7 mouse cellular contexts compared by ENCODE assay signal in the genomic region with DNA sequence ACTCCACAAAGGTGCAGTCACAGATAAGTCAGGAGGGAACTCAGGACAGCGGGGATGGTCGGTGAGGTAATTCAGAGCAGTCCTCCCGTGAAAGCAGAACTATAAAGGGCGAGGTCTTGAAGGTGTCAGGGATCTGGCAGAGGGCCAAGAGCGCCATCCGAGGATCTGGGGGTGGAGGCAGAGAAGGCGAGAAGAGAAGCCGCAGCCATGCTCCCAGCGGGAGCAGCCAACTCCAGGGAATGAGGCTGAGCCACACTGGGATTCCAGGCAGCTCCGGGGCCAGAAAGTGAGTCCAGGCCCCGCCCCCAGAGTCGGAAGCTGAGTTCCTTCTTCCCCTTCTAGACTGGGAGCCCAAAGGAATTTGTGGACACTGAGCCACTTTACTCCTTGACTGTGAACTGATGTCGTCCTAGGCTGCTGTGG. TPM values are rescaled to one million over a fixed set of nuclear protein-coding genes. Genes with fewer than 3 reads are reported as not detected.
A peak's percentile ranks its signal among the peaks of the same experiment; 100 is the strongest.
DNase-seq lines count a peak whose midpoint lies in the region; ATAC-seq and TF ChIP-seq lines count a peak whose summit lies in the region.

No protein-coding gene starts in this region.

- H3K4me1 ChIP-seq in brown adipose tissue, adult 24 weeks (ENCODE audit: control insufficient read depth, insufficient read depth, insufficient read length, low read length): peaks cover 6% of the 10 kb centered on the region; the same call in 1 of the 2 replicates
- H3K4me1 ChIP-seq in heart, embryonic 10.5 days: peaks cover 37% of the 10 kb centered on the region
- peaks cover 11% of the 10 kb centered on the region for H3K4me1 ChIP-seq in kidney, embryonic 14.5 days (ENCODE audit: control insufficient read depth, insufficient read depth, low read length)
- no peaks in the 10 kb centered on the region for H3K4me1 ChIP-seq in lung, postnatal 0 days (ENCODE audit: insufficient read depth, low read depth, low read length)
- H3K4me1 ChIP-seq in stomach, embryonic 14.5 days (ENCODE audit: control insufficient read depth, insufficient read depth, low read length): peaks cover 3% of the 10 kb centered on the region; the same call in 1 of the 2 replicates

- TF ChIP-seq CTCF in lung, postnatal 0 days (IDR thresholded peaks at IDR 0.05): no peak

- peak overlapping the region; percentile 30 for H3K4me2 ChIP-seq in kidney, embryonic 14.5 days (replicated peaks; ENCODE audit: low read depth, low read length)
- H3K4me2 ChIP-seq in lung, postnatal 0 days (replicated peaks; ENCODE audit: low read depth, low read length): peak overlapping the region; percentile 49
- H3K4me2 ChIP-seq in stomach, embryonic 14.5 days (replicated peaks; ENCODE audit: low read depth, low read length): peak overlapping the region; percentile 27; the same call in 1 of the 2 replicates

- H3K9ac ChIP-seq in kidney, embryonic 14.5 days (ENCODE audit: low read depth, low read length): peak overlapping the region; percentile 15; the same call in 1 of the 2 replicates
- H3K9ac ChIP-seq in lung, postnatal 0 days (replicated peaks; ENCODE audit: low read depth): no peak overlapping the region
- H3K9ac ChIP-seq in stomach, embryonic 14.5 days (replicated peaks; ENCODE audit: low read depth, low read length): no peak overlapping the region

- WGBS in heart, embryonic 10.5 days: 3% methylated on average over 13 of the region's 13 CpGs
- 5% methylated on average over 13 of the region's 13 CpGs for whole genome bisulfite sequencing in kidney, embryonic 14.5 days
- 1% methylated on average over 13 of the region's 13 CpGs for WGBS in lung, postnatal 0 days
- WGBS in stomach, embryonic 14.5 days: 3% methylated on average over 13 of the region's 13 CpGs

- peak; percentile 96 for DNase-seq in R1 (ENCODE audit: low read depth, low spot score)
- peak; percentile 84 for DNase-seq in heart, embryonic 10.5 days (ENCODE audit: low spot score)
- DNase-seq in lung, postnatal 0 days (ENCODE audit: low spot score): peak; percentile 63
- no peak for DNase-seq in adipocyte (ENCODE audit: low spot score)

- TF ChIP-seq EP300 in lung, postnatal 0 days (IDR thresholded peaks at IDR 0.05): no peak

- no peaks in the 10 kb centered on the region for H3K9me3 ChIP-seq in heart, embryonic 10.5 days
- H3K9me3 ChIP-seq in kidney, embryonic 14.5 days (ENCODE audit: control insufficient read depth, low read length): no peaks in the 10 kb centered on the region
- H3K9me3 ChIP-seq in lung, postnatal 0 days (ENCODE audit: low read length): no peaks in the 10 kb centered on the region
- no peaks in the 10 kb centered on the region for H3K9me3 ChIP-seq in stomach, embryonic 14.5 days (ENCODE audit: control insufficient read depth, low read depth, low read length)

- peak; percentile 74 for ATAC-seq in kidney, embryonic 14.5 days (ENCODE audit: low FRiP score, low TSS enrichment)
- peak; percentile 48 for ATAC-seq in lung, postnatal 0 days
- peak; percentile 69 for ATAC-seq in stomach, embryonic 14.5 days (ENCODE audit: insufficient number of reproducible peaks, insufficient read depth, low FRiP score, low read depth)

- no peak overlapping the region for H3K27ac ChIP-seq in brown adipose tissue, adult 24 weeks (replicated peaks; ENCODE audit: low read depth, low read length)
- peak overlapping the region; percentile 67 for H3K27ac ChIP-seq in heart, embryonic 10.5 days
- H3K27ac ChIP-seq in kidney, embryonic 14.5 days (ENCODE audit: low read depth, low read length): no peak overlapping the region
- no peak overlapping the region for H3K27ac ChIP-seq in lung, postnatal 0 days (ENCODE audit: low read length)
- no peak overlapping the region for H3K27ac ChIP-seq in stomach, embryonic 14.5 days (ENCODE audit: low read length)

- H3K4me3 ChIP-seq in brown adipose tissue, adult 24 weeks (ENCODE audit: insufficient read depth, low read depth, low read length): peak overlapping the region; percentile 56
- H3K4me3 ChIP-seq in heart, embryonic 10.5 days: peak overlapping the region; percentile 48
- peak overlapping the region; percentile 5; the same call in 1 of the 2 replicates for H3K4me3 ChIP-seq in kidney, embryonic 14.5 days (ENCODE audit: low read length)
- no peak overlapping the region for H3K4me3 ChIP-seq in lung, postnatal 0 days (ENCODE audit: low read depth, low read length)
- 0 out of 2 replicates have a peak overlapping the region, but pooled peaks have one; percentile 7 for H3K4me3 ChIP-seq in stomach, embryonic 14.5 days (ENCODE audit: low read depth, low read length)

- H3K36me3 ChIP-seq in heart, embryonic 10.5 days: no peaks in the 10 kb centered on the region
- no peaks in the 10 kb centered on the region for H3K36me3 ChIP-seq in kidney, embryonic 14.5 days (ENCODE audit: control insufficient read depth, insufficient read depth, low read length)
- H3K36me3 ChIP-seq in lung, postnatal 0 days (ENCODE audit: insufficient read depth, low read length): no peaks in the 10 kb centered on the region
- H3K36me3 ChIP-seq in stomach, embryonic 14.5 days (ENCODE audit: control insufficient read depth, insufficient read depth, low read length): no peaks in the 10 kb centered on the region

- H3K27me3 ChIP-seq in heart, embryonic 10.5 days (ENCODE audit: insufficient read depth, poor library complexity, severe bottlenecking): no peaks in the 10 kb centered on the region
- no peaks in the 10 kb centered on the region for H3K27me3 ChIP-seq in kidney, embryonic 14.5 days (ENCODE audit: control insufficient read depth, insufficient read depth, low read length)
- no peaks in the 10 kb centered on the region for H3K27me3 ChIP-seq in lung, postnatal 0 days (replicated peaks; ENCODE audit: insufficient read depth, low read length)
- no peaks in the 10 kb centered on the region for H3K27me3 ChIP-seq in stomach, embryonic 14.5 days (ENCODE audit: control insufficient read depth, insufficient read depth, low read length)

RNA-seq across cellular contexts. Expression of a gene that starts 41.3 kb away (rescaled TPM):
- 19.3 and 31.4 TPM in 2 replicates for polyA plus RNA-seq in brown adipose tissue, adult 24 weeks (2012; ENCODE audit: insufficient read depth, insufficient read length, missing spikeins)
- polyA plus RNA-seq in heart, embryonic 10.5 days (2016; fragmentation: Nextera tagmentation; extraction: Ambion mirVana): 28.1 and 33.6 TPM in 2 replicates
- 18.9 and 21.3 TPM in 2 replicates for polyA plus RNA-seq in kidney, embryonic 14.5 days (2014; fragmentation: Nextera tagmentation; extraction: Ambion mirVana)
- polyA plus RNA-seq in lung, postnatal 0 days (2015; fragmentation: Nextera tagmentation; extraction: Ambion mirVana): 42.0 and 52.6 TPM in 2 replicates
- polyA plus RNA-seq in stomach, embryonic 14.5 days (2014; fragmentation: Nextera tagmentation; extraction: Ambion mirVana): 13.4 and 16.8 TPM in 2 replicates
